Mouse (Mus musculus): ENCODE measurements at regions not wholly inside any gene's neighbourhood (a gene's known extent, or its start where the extent isn't known, plus 50 kb on each side); places are given as distances from the start of the nearest gene placed in this dataset.
A peak's percentile ranks its signal among the peaks of the same experiment; 100 is the strongest.

DNA sequence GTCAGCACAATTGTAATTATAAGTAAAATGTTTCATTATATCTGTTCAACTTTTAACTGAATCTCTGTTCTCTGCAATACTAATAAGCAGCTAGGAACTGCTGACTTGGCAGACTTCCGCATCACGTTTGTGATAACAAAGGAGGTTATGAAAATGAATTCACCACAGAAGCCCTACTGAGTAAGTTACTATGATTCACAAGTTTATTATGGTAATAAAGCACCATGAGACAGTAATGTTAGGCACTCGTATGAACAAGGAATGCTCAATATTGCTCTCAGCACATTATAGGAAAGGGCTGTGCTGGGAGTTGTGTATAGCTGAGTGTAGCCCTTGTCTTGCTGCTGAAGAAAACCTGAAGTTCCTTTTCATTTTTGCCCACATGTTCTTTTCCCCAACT lies 238.9 kb upstream of the Pcdh9 start:
- no peak for DNase-seq (ENCODE audit: low spot score in 2 of 2)
- intact Hi-C loops (cut with DNase I) = no loop called here

DNA sequence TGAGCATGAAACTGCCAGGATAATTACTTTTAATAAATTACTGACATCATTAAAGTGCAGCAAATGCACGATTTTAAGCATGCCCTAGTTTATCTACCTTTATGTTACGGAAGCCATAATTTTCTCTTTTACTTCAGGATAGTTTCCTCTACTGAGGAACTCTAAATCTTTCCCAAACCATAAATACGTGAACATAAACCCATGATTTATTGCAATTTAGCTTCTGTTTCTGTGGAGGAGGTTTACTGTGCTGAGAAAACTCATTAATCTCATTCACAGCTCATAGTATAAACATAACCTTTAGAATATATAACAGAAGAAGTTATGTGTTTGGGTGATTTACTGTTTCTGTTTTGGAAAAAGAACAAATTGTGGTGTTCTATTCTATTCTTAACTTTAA lies 233.1 kb upstream of the Pcdh9 start:
- no peak for DNase-seq (ENCODE audit: low spot score in 2 of 2)
- intact Hi-C loops (cut with DNase I) = no loop called here

DNA sequence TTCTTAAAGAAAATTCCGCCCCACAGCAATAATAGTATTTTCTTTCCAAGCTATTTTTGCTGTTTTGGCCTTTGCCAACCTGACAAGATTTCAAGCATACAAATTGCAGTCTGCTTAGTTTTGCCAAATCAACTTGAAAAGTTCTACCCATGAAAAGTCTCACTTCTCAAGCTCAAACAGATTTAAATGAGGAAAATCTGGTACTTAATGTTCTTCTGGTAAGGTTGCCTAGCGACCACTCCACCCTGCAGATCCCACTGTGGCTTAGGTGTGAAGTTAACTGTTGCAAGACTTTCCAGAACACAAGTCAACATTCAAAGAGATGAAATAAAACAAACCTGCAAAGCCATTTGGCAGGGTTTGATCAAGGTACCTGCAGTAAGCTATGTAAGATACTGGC lies 208.4 kb upstream of the Pcdh9 start:
- intact Hi-C loops (cut with DNase I) = no loop called here
- peak; percentile 25 to 59 for DNase-seq (ENCODE audit: low spot score in 2 of 2)

DNA sequence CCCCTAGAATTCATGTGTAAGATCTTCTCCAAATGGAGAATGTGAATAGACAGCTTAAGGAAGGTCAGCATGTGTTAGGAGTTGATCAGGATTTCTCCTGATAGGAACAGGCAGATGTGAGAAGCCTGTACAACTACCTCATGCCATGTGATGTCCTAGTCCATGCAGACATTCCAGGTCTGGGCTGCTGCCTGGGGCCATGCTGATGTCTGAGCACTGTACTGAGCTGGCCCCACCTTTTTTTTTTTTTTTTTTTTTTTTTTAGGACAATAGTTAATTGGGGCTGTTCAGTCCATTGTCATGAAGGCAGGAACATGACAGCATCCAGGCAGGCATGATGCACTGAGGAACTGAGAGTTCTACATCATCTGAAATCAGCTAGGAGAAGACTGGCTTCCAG lies 203.5 kb upstream of the Pcdh9 start:
- intact Hi-C loops (cut with DNase I) = no loop called here
- no peak for DNase-seq (ENCODE audit: low spot score in 2 of 2)

Measured in left cerebral cortex, postnatal 14 days (tissue).